Mouse (Mus musculus) heart, embryonic 16.5 days (tissue): Measurements from ENCODE around the gene Unc79. TPM values are rescaled to one million over a fixed set of nuclear protein-coding genes. Genes with fewer than 3 reads are reported as not detected.

Experiments
- ATAC-seq: fragments of 200-750 bp; cut with Nextera tagmentation; replicated peaks from 2 replicates; pipeline ENCODE4 v1.8.0; 2017; ENCODE audit warnings: moderate number of reproducible peaks; ENCODE audit not compliant: insufficient read depth, low FRiP score; ENCODE audit errors: extremely low read depth
- H3K27ac ChIP-seq: fragments of 300-500 bp; sonication (generic); 2 replicates; pipeline ENCODE4 v1.5.1; 2014; ENCODE audit warnings: mild to moderate bottlenecking, low read length, control low read depth, moderate library complexity
- H3K27me3 ChIP-seq: fragments of 300-500 bp; sonication (generic); 2 replicates; pipeline ENCODE4 v1.6.1; 2014; ENCODE audit warnings: low read length, mixed read lengths; ENCODE audit not compliant: control insufficient read depth, insufficient read depth
- H3K36me3 ChIP-seq: fragments of 300-500 bp; sonication (generic); 2 replicates; pipeline ENCODE4 v1.6.1; 2014; ENCODE audit not compliant: control insufficient read depth, insufficient read depth
- H3K4me1 ChIP-seq: fragments of 300-500 bp; sonication (generic); 2 replicates; pipeline ENCODE4 v1.6.1; 2014; ENCODE audit warnings: low read length, mixed read lengths; ENCODE audit not compliant: control insufficient read depth, insufficient read depth
- H3K4me2 ChIP-seq: fragments of 300-500 bp; sonication (generic); 2 replicates; pipeline ENCODE4 v1.6.1; 2014; ENCODE audit warnings: low read depth, mild to moderate bottlenecking, control low read depth, low read length
- H3K4me3 ChIP-seq: fragments of 300-500 bp; sonication (generic); 2 replicates; pipeline ENCODE4 v1.5.1; 2014; ENCODE audit warnings: mild to moderate bottlenecking, control low read depth, low read length
- H3K9ac ChIP-seq: fragments of 300-500 bp; sonication (generic); 2 replicates; pipeline ENCODE4 v1.6.1; 2014; ENCODE audit warnings: low read length, control low read depth
- H3K9me3 ChIP-seq: fragments of 300-500 bp; sonication (generic); replicated peaks from 2 replicates; pipeline ENCODE4 v1.6.1; 2016; ENCODE audit warnings: low read length; ENCODE audit not compliant: control insufficient read depth
- WGBS: fragments of 180-500 bp; shearing (Covaris S2); extraction: QIAGEN DNeasy Blood & Tissue Kit; methylation state at CpG from one replicate; pipeline ENCODE4 v1.1.7; 2014; 5-methylcytosine and 5-hydroxymethylcytosine counted together
- polyA plus RNA-seq: library from polyadenylated mRNA; unstranded; fragments of >200 nt; fragmentation: Nextera tagmentation; extraction: Ambion mirVana; gene quantifications from 2 replicates; pipeline ENCODE4 v1.2.1, GENCODE M21; 2015

Gene Unc79
- polyA plus RNA-seq, 1 experiment from 2014 or later = 0.30 TPM

DNA sequence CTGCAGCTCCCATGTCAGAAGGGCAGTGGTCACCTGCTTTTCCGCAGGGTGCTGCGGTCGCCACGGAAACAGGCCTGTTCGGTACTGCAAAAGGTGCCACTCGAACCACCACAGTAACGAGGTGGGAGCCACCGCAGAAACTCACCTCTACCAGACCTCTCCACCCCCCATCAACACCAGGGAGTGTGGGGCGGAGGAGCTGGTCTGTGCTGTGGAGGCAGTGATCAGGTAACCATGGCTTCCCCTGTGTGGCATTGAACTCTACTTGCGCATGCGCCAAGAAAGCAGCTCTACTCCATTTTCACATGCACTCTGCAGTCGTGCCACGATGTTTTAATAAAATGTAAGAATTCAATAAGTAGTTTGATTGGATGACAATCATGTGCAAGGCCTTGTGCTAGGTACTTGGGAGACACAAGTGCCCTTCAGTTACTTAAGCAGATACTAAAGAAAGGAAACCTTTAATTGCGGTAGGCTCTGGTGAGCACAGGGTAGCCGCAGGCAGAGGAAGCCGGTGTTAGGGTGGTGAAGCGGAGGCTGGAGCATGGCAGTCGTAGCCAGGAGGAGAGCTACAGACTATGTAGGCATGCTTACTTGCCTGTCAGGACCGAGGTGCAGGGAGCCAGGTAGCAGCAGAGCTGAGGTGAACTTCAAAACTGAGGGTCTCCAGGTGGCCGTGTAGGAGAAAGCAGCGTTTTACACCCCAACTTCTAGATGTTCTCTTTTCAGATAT, 110.8 kb downstream of the Unc79 start:
- Histone ChIP-seq H3K27me3 (no peaks in the 10 kb centered on the region), H3K4me3 (no peak overlapping the region), H3K36me3 (no peaks in the 10 kb centered on the region), H3K4me2 (no peak overlapping the region), H3K27ac (no peak overlapping the region), H3K9ac (no peak overlapping the region), H3K9me3 (no peaks in the 10 kb centered on the region), H3K4me1 (no peaks in the 10 kb centered on the region)
- 74% methylated on average over 21 of the region's 21 CpGs for WGBS
- ATAC-seq = no peak

- Histone ChIP-seq H3K4me3 (peak overlapping the region; percentile 32), H3K4me1 (no peaks in the 10 kb centered on the region), H3K27me3 (no peaks in the 10 kb centered on the region), H3K9me3 (no peaks in the 10 kb centered on the region), H3K27ac (no peak overlapping the region), H3K9ac (no peak overlapping the region), H3K36me3 (no peaks in the 10 kb centered on the region), H3K4me2 (peak overlapping the region; percentile 44)
- 72% methylated on average over 10 of the region's 10 CpGs for WGBS
- ATAC-seq = no peak
Measured at GRCm38 (mm10) chr12:103060791-103061190, 112.1 kb downstream of the Unc79 start.

- no peak overlapping the region for H3K4me2 ChIP-seq
- WGBS = 64% methylated on average over 4 of the region's 4 CpGs
- H3K9me3 ChIP-seq = no peaks in the 10 kb centered on the region
- no peak for ATAC-seq
- no peak overlapping the region for H3K27ac ChIP-seq
- no peak overlapping the region for H3K4me3 ChIP-seq
- H3K9ac ChIP-seq = no peak overlapping the region
- no peaks in the 10 kb centered on the region for H3K27me3 ChIP-seq
- no peaks in the 10 kb centered on the region for H3K36me3 ChIP-seq
- H3K4me1 ChIP-seq = no peaks in the 10 kb centered on the region
Measured at GRCm38 (mm10) chr12:103062133-103062532, 113.5 kb downstream of the Unc79 start.

DNA sequence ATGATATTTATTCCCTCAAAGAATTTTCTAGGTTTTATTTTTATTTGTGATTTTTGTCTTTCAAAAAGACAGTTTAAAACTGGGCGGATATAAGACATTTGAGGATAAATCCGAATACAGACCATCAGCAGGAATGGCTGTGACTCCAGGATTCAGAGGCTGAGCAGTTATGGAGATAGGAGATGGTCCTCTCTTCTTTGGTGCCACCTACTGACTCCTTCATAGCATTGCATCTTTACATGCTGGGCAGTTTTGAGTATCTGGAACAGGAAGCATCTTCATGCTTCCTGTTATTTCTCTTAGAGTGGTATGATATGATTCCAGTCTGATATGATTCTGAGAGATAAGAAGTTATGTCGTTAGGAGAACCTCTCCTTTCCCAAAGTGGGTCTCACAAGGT, 116.3 kb downstream of the Unc79 start:
- ATAC-seq = no peak

GRCm38 (mm10) chr12:103068161-103068560, 119.5 kb downstream of the Unc79 start:
- 77% methylated on average over 5 of the region's 5 CpGs for WGBS

More for the DNA sequence above, 116.3 kb downstream of the Unc79 start:
- Histone ChIP-seq H3K36me3 (no peaks in the 10 kb centered on the region), H3K27me3 (no peaks in the 10 kb centered on the region), H3K4me1 (no peaks in the 10 kb centered on the region), H3K27ac (no peak overlapping the region), H3K4me3 (no peak overlapping the region), H3K9ac (no peak overlapping the region), H3K4me2 (no peak overlapping the region), H3K9me3 (no peaks in the 10 kb centered on the region)
- 6% methylated on average over 3 of the region's 3 CpGs for WGBS

DNA sequence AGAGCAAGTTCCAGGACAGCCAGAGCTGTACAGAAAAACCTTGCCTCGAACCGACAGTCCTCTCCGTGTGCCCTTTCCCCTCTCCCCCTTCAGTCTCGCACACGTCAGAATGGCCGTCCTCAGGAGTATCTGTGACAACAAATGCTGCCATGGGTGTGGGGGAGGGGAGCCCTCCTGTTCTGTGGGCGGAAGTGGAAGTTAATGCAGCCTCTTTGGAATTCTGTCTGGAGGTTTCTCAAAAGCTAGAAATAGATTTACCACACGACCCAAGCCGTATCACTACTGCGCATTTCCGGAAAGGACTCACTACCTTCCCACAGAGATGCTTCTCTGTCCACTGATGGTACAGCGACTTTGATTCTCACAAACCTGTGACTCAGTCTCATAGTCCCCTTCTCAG, 120.9 kb downstream of the Unc79 start:
- H3K27ac ChIP-seq = no peak overlapping the region
- H3K4me2 ChIP-seq = no peak overlapping the region
- H3K4me1 ChIP-seq = no peaks in the 10 kb centered on the region
- H3K4me3 ChIP-seq = no peak overlapping the region
- ATAC-seq = no peak
- no peak overlapping the region for H3K9ac ChIP-seq
- H3K9me3 ChIP-seq = no peaks in the 10 kb centered on the region
- WGBS = 38% methylated on average over 12 of the region's 12 CpGs
- no peaks in the 10 kb centered on the region for H3K27me3 ChIP-seq
- H3K36me3 ChIP-seq = no peaks in the 10 kb centered on the region

More at GRCm38 (mm10) chr12:103068161-103068560, 119.5 kb downstream of the Unc79 start:
- Histone ChIP-seq H3K4me2 (no peak overlapping the region), H3K4me1 (no peaks in the 10 kb centered on the region), H3K27me3 (no peaks in the 10 kb centered on the region), H3K4me3 (no peak overlapping the region), H3K27ac (no peak overlapping the region), H3K9ac (no peak overlapping the region), H3K9me3 (no peaks in the 10 kb centered on the region), H3K36me3 (no peaks in the 10 kb centered on the region)
- no peak for ATAC-seq

- Histone ChIP-seq H3K4me3 (no peak overlapping the region), H3K27ac (no peak overlapping the region), H3K36me3 (no peaks in the 10 kb centered on the region), H3K9ac (no peak overlapping the region), H3K27me3 (no peaks in the 10 kb centered on the region), H3K9me3 (no peaks in the 10 kb centered on the region), H3K4me2 (no peak overlapping the region), H3K4me1 (no peaks in the 10 kb centered on the region)
- ATAC-seq = no peak
- WGBS = 85% methylated on average over 4 of the region's 4 CpGs
Measured at GRCm38 (mm10) chr12:103073953-103074352, 125.3 kb downstream of the Unc79 start.

DNA sequence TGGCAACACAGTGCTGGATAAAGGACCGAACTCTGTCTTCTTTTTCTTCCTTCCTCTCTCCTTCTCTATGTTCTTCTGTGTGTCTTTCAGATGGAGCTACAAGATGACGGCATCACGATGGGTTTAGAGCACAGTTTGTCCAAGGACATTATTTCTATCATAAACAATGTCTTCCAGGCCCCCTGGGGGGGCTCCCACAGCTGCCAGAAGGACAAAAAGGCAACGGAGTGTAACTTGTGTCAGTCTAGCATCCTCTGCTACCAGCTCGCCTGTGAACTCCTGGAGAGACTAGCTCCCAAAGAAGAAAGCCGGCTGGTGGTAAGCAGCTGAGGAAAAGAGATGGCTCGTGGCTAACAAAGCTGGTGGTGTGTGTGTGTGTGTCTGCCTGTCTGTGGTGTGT, 130.1 kb downstream of the Unc79 start:
- no peak for ATAC-seq

DNA sequence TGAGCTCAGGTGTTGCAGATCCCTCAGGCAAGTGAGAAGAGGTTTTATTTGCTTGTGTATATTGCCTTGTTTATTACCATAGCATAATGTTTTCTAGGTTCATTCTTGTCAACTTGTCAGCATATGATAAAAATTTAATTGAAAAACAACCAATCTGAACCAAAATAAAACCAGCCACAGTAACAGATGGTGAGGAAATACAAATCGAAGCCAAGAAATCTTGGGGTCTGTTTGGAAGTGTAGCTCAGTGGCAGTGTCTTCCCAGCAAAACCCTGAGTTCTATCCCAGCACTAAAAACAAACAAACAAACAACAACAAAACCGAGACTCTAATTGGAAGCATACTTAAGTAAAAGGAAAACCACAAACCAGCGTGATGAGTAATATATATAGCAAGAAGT, 131.4 kb downstream of the Unc79 start:
- H3K9me3 ChIP-seq = no peaks in the 10 kb centered on the region
- no peak overlapping the region for H3K27ac ChIP-seq
- no peaks in the 10 kb centered on the region for H3K4me1 ChIP-seq
- 58% methylated on average over 3 of the region's 3 CpGs for WGBS
- no peaks in the 10 kb centered on the region for H3K36me3 ChIP-seq
- H3K4me3 ChIP-seq = no peak overlapping the region
- no peak for ATAC-seq
- no peaks in the 10 kb centered on the region for H3K27me3 ChIP-seq
- H3K4me2 ChIP-seq = no peak overlapping the region
- no peak overlapping the region for H3K9ac ChIP-seq

More for the DNA sequence above, 130.1 kb downstream of the Unc79 start:
- Histone ChIP-seq H3K36me3 (no peaks in the 10 kb centered on the region), H3K4me3 (no peak overlapping the region), H3K9me3 (no peaks in the 10 kb centered on the region), H3K4me2 (no peak overlapping the region), H3K27me3 (no peaks in the 10 kb centered on the region), H3K4me1 (no peaks in the 10 kb centered on the region), H3K9ac (no peak overlapping the region), H3K27ac (no peak overlapping the region)
- WGBS = 59% methylated on average over 7 of the region's 7 CpGs
